Mouse (Mus musculus) olfactory bulb, adult 2 months (tissue): Measurements from ENCODE around the gene Gse1. TPM values are rescaled to one million over a fixed set of nuclear protein-coding genes. Genes with fewer than 3 reads are reported as not detected.

Experiments used
- H3K27ac ChIP-seq: fragments of 200-500 bp; 2 replicates; pipeline ENCODE4 v1.5.1; 2012; ENCODE audit warnings: low read depth, low read length; ENCODE audit not compliant: insufficient read depth
- H3K4me1 ChIP-seq: fragments of 200-500 bp; 2 replicates; pipeline ENCODE4 v1.6.1; 2012; ENCODE audit warnings: low read length; ENCODE audit not compliant: control insufficient read depth, insufficient read depth
- H3K4me3 ChIP-seq: fragments of 200-500 bp; 2 replicates; pipeline ENCODE4 v1.5.1; 2012; ENCODE audit warnings: mild to moderate bottlenecking, low read depth, low read length, moderate library complexity; ENCODE audit not compliant: insufficient read depth
- CTCF ChIP-seq: fragments of 200-500 bp; IDR thresholded peaks from 2 replicates; pipeline ENCODE4 v1.5.1; 2012; ENCODE audit warnings: low read depth, mild to moderate bottlenecking, low read length, moderate library complexity; ENCODE audit not compliant: insufficient read depth
- POLR2A ChIP-seq: fragments of 200-500 bp; IDR thresholded peaks from 2 replicates; pipeline ENCODE4 v1.6.1; 2012; ENCODE audit warnings: mild to moderate bottlenecking, low read depth, low read length, moderate library complexity; ENCODE audit not compliant: insufficient read depth
- WGBS: fragments of 180-500 bp; shearing (Covaris S2); methylation state at CpG from one replicate; pipeline ENCODE4 v1.1.7; 2018; 5-methylcytosine and 5-hydroxymethylcytosine counted together
- polyA plus RNA-seq: library from polyadenylated mRNA; stranded (reverse); fragments of >200 nt; gene quantifications from 2 replicates; pipeline ENCODE4 v1.2.4, GENCODE M21; 2012; ENCODE audit warnings: low replicate concordance; ENCODE audit not compliant: missing spikeins, insufficient read depth, insufficient read length

The Gse1 gene
- polyA plus RNA-seq, 1 experiment, result 42.5 TPM

GRCm38 (mm10) chr8:120416173-120416521 is 187.9 kb downstream of the Gse1 start:
- H3K27ac ChIP-seq, result peak overlapping the region; percentile 41
- H3K4me3 ChIP-seq, result no peak overlapping the region
- 63% methylated on average over 8 of the region's 8 CpGs for WGBS
- H3K4me1 ChIP-seq, result peaks cover 84% of the 10 kb centered on the region
- TF ChIP-seq POLR2A (no peak), CTCF (no peak)

- TF ChIP-seq CTCF (no peak), POLR2A (no peak)
- peaks cover 83% of the 10 kb centered on the region for H3K4me1 ChIP-seq
- H3K27ac ChIP-seq, result peak overlapping the region; percentile 41
- WGBS, result 35% methylated on average over 33 of the region's 33 CpGs
- no peak overlapping the region for H3K4me3 ChIP-seq
These were observed 188.5 kb downstream of the Gse1 start for GRCm38 (mm10) chr8:120416522-120417394.

GRCm38 (mm10) chr8:120418188-120418587 is 189.9 kb downstream of the Gse1 start:
- Histone ChIP-seq H3K4me1 (peaks cover 83% of the 10 kb centered on the region), H3K4me3 (no peak overlapping the region), H3K27ac (no peak overlapping the region)
- TF ChIP-seq POLR2A, result no peak
- no peak for TF ChIP-seq CTCF
- WGBS, result 77% methylated on average over 5 of the region's 5 CpGs

- TF ChIP-seq CTCF (no peak), POLR2A (no peak)
- Histone ChIP-seq H3K4me1 (peaks cover 83% of the 10 kb centered on the region), H3K4me3 (no peak overlapping the region), H3K27ac (no peak overlapping the region)
- WGBS, result 72% methylated on average over 9 of the region's 9 CpGs
These were observed 191.4 kb downstream of the Gse1 start for GRCm38 (mm10) chr8:120419675-120420074.

- 64% methylated on average over 5 of the region's 5 CpGs for WGBS
- Histone ChIP-seq H3K27ac (no peak overlapping the region), H3K4me1 (peaks cover 87% of the 10 kb centered on the region), H3K4me3 (no peak overlapping the region)
- TF ChIP-seq POLR2A (no peak), CTCF (no peak)
These were observed 192.0 kb downstream of the Gse1 start for GRCm38 (mm10) chr8:120420226-120420625.

- Histone ChIP-seq H3K27ac (no peak overlapping the region), H3K4me3 (no peak overlapping the region), H3K4me1 (peaks cover 89% of the 10 kb centered on the region)
- WGBS, result 58% methylated on average over 9 of the region's 9 CpGs
- TF ChIP-seq CTCF (no peak), POLR2A (no peak)
These were observed 193.4 kb downstream of the Gse1 start for GRCm38 (mm10) chr8:120421638-120422037.

GRCm38 (mm10) chr8:120422236-120422635 is 194.0 kb downstream of the Gse1 start:
- TF ChIP-seq POLR2A (no peak), CTCF (no peak)
- no peak overlapping the region for H3K4me3 ChIP-seq
- H3K4me1 ChIP-seq, result peaks cover 89% of the 10 kb centered on the region
- WGBS, result 94% methylated on average over 8 of the region's 8 CpGs
- H3K27ac ChIP-seq, result no peak overlapping the region

- H3K27ac ChIP-seq, result no peak overlapping the region; the same call in 1 of the 2 replicates
- H3K4me1 ChIP-seq, result peaks cover 91% of the 10 kb centered on the region
- WGBS, result 72% methylated on average over 7 of the region's 7 CpGs
- no peak for TF ChIP-seq POLR2A
- no peak for TF ChIP-seq CTCF
- no peak overlapping the region for H3K4me3 ChIP-seq
These were observed 195.3 kb downstream of the Gse1 start for GRCm38 (mm10) chr8:120423576-120423975.

GRCm38 (mm10) chr8:120424829-120425198 is 196.6 kb downstream of the Gse1 start:
- Histone ChIP-seq H3K4me3 (no peak overlapping the region), H3K27ac (peak overlapping the region; percentile 87), H3K4me1 (peaks cover 88% of the 10 kb centered on the region)
- TF ChIP-seq CTCF (no peak), POLR2A (no peak)
- WGBS, result 41% methylated on average over 4 of the region's 4 CpGs
